Comparison of ENCODE assay signal across 11 mouse cellular contexts in genomic region chr2:147617849-147618248, GRCm38 (mm10).
A peak's percentile ranks its signal among the peaks of the same experiment; 100 is the strongest.
DNase-seq lines count a peak whose midpoint lies in the region; ATAC-seq and TF ChIP-seq lines count a peak whose summit lies in the region.
"Had no signal": no experiment of that assay in that cellular context is flagged by ENCODE, and none has a peak within 500 bp of the region (broad histone marks: within the 10 kb centered on the region; RNA-seq: fewer than 3 reads in every experiment).

No protein-coding gene starts in this region.

- H3K4me3 ChIP-seq in left cerebral cortex, adult 2 months = no peak overlapping the region
- no peak overlapping the region for H3K4me3 ChIP-seq in embryonic facial prominence, embryonic 11.5 days (ENCODE audit: low read depth, low read length)

- no peaks in the 10 kb centered on the region for H3K27me3 ChIP-seq in embryonic facial prominence, embryonic 11.5 days (ENCODE audit: control insufficient read depth, insufficient read depth, low read length)

- intact Hi-C loops in left cerebral cortex, postnatal 4 days (cut with DNase I) = no loop called here
- intact Hi-C loops in left cerebral cortex, adult 2 months (cut with DNase I) = no loop called here

- ATAC-seq in embryonic facial prominence, embryonic 11.5 days (replicated peaks; ENCODE audit: insufficient number of reproducible peaks, low FRiP score, low TSS enrichment, low read depth) = no peak
- ATAC-seq in inflammation-experienced regulatory T-cells, adult 6 months = no peak

- no peaks in the 10 kb centered on the region for H3K9me3 ChIP-seq in embryonic facial prominence, embryonic 11.5 days (replicated peaks; ENCODE audit: control insufficient read depth, low read length)

- WGBS in embryonic facial prominence, embryonic 11.5 days = 55% methylated on average over 10 of the region's 10 CpGs

- no peak for TF ChIP-seq CTCF in left cerebral cortex, adult 2 months (IDR thresholded peaks at IDR 0.05)

- H3K27ac ChIP-seq in left cerebral cortex, adult 2 months = no peak overlapping the region
- H3K27ac ChIP-seq in embryonic facial prominence, embryonic 11.5 days (replicated peaks; ENCODE audit: low read depth, low read length) = no peak overlapping the region
- H3K27ac ChIP-seq: kidney, postnatal 0 days; liver, embryonic 14.5 days had no signal

- H3K9ac ChIP-seq in embryonic facial prominence, embryonic 11.5 days (replicated peaks; ENCODE audit: low read length) = no peak overlapping the region
- H3K9ac ChIP-seq: liver, embryonic 14.5 days had no signal

- no peak overlapping the region for H3K4me2 ChIP-seq in embryonic facial prominence, embryonic 11.5 days (ENCODE audit: low read depth, low read length)

- H3K36me3 ChIP-seq in embryonic facial prominence, embryonic 11.5 days (replicated peaks; ENCODE audit: control insufficient read depth, insufficient read depth, low read depth, low read length) = no peaks in the 10 kb centered on the region

- peak; percentile 26 for DNase-seq in left cerebral cortex, postnatal 4 days
- no peak for DNase-seq in left cerebral cortex, adult 2 months (ENCODE audit: extremely low spot score in 1 of 2, low spot score in 2 of 2)
- DNase-seq in embryonic facial prominence, embryonic 11.5 days (ENCODE audit: low spot score) = peak; percentile 37
- peak; percentile 2 to 19 for DNase-seq in frontal cortex, adult 2 months (ENCODE audit: extremely low spot score in 1 of 2, low spot score in 1 of 2)
- DNase-seq in right cerebral cortex, postnatal 10 days (ENCODE audit: low spot score in 2 of 2) = peak; percentile 62 to 73
- no peak for DNase-seq in spleen, adult 12 weeks (ENCODE audit: low spot score)
- DNase-seq: heart, postnatal 36 days; thymus, postnatal 14 days had no signal

- no peaks in the 10 kb centered on the region for H3K4me1 ChIP-seq in embryonic facial prominence, embryonic 11.5 days (ENCODE audit: control insufficient read depth, insufficient read depth, low read length)

Comparison
In these comparisons a context has a peak if more than half of its experiments do, and no peak if none do; other contexts are left out.
1. DNase-seq: peak in left cerebral cortex, postnatal 4 days (single experiment), embryonic facial prominence, embryonic 11.5 days (single experiment), frontal cortex, adult 2 months (2 of 2) and right cerebral cortex, postnatal 10 days (2 of 2); none in left cerebral cortex, adult 2 months (0 of 2) and spleen, adult 12 weeks (single experiment).